Mouse (Mus musculus) olfactory bulb, adult 2 months (tissue): ENCODE data around the gene Nde1.

Experiments
- CTCF ChIP-seq: fragments of 200-500 bp; IDR thresholded peaks from 2 replicates; pipeline ENCODE4 v1.5.1; 2012; ENCODE audit warnings: low read depth, mild to moderate bottlenecking, low read length, moderate library complexity; ENCODE audit not compliant: insufficient read depth
- POLR2A ChIP-seq: fragments of 200-500 bp; IDR thresholded peaks from 2 replicates; pipeline ENCODE4 v1.6.1; 2012; ENCODE audit warnings: mild to moderate bottlenecking, low read depth, low read length, moderate library complexity; ENCODE audit not compliant: insufficient read depth

DNA sequence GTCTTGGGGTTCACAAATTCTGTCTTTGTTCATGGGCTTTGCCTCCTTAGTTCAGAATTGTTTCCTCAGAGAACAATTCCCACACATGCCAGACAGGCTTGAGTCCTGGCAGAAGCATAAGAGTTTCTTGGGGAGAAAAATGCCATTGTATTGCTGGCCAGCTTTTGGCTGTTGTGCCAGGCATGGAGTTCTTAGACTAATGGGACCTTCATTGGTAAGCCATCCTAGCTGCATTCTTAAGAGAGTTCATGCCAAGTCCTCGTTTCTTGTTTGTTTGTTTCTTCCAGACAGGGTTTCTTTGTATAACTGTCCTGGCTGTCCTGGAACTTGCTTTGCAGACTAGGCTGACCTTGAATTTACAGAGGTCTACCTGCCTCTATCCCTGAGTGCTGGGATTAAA lies 20.8 kb downstream of the Nde1 start:
- TF ChIP-seq CTCF (no peak), POLR2A (no peak)
